Mouse (Mus musculus) frontal cortex, postnatal 14 days (tissue): ENCODE data around the gene Samsn1.
A peak's percentile ranks its signal among the peaks of the same experiment; 100 is the strongest.

Source experiments
- DNase-seq, 2 experiments: peaks; one replicate each; pipeline ENCODE4 v3.0.0; 2022; ENCODE audit warnings: low spot score in 2 of 2

The Samsn1 gene

GRCm38 (mm10) chr16:75933357-75933756 lies 88.7 kb downstream of the Samsn1 start:
- DNase-seq, result no peak

GRCm38 (mm10) chr16:75930222-75930553 lies 91.9 kb downstream of the Samsn1 start:
- DNase-seq, result no peak

- DNase-seq, result no peak
These were observed 92.4 kb downstream of the Samsn1 start for GRCm38 (mm10) chr16:75929536-75930221.

- no peak for DNase-seq
These were observed 95.6 kb downstream of the Samsn1 start for GRCm38 (mm10) chr16:75926511-75926910.

- DNase-seq, result no peak
These were observed 101.2 kb downstream of the Samsn1 start for GRCm38 (mm10) chr16:75920870-75921269.

- no peak for DNase-seq
These were observed 102.8 kb downstream of the Samsn1 start for GRCm38 (mm10) chr16:75919298-75919697.

- no peak for DNase-seq
These were observed 104.4 kb downstream of the Samsn1 start for GRCm38 (mm10) chr16:75917712-75918111.

GRCm38 (mm10) chr16:75912051-75912450 lies 110.0 kb downstream of the Samsn1 start:
- DNase-seq, result no peak

- DNase-seq, result peak in 1 of 2 experiments; percentile 3
These were observed 113.2 kb downstream of the Samsn1 start for GRCm38 (mm10) chr16:75908635-75909494.

GRCm38 (mm10) chr16:75906790-75907189 lies 115.3 kb downstream of the Samsn1 start:
- no peak for DNase-seq

GRCm38 (mm10) chr16:75906260-75906659 lies 115.8 kb downstream of the Samsn1 start:
- DNase-seq, result no peak

- DNase-seq, result no peak
These were observed 116.8 kb downstream of the Samsn1 start for GRCm38 (mm10) chr16:75905324-75905723.

- DNase-seq, result no peak
These were observed 118.0 kb downstream of the Samsn1 start for GRCm38 (mm10) chr16:75904072-75904471.

- DNase-seq, result no peak
These were observed 119.1 kb downstream of the Samsn1 start for GRCm38 (mm10) chr16:75903028-75903427.

- no peak for DNase-seq
These were observed 122.0 kb downstream of the Samsn1 start for GRCm38 (mm10) chr16:75899885-75900620.

- DNase-seq, result no peak
These were observed 124.2 kb downstream of the Samsn1 start for GRCm38 (mm10) chr16:75897828-75898367.

- DNase-seq, result no peak
These were observed 127.7 kb downstream of the Samsn1 start for GRCm38 (mm10) chr16:75894263-75894901.

GRCm38 (mm10) chr16:75893470-75893869 lies 128.6 kb downstream of the Samsn1 start:
- no peak for DNase-seq

GRCm38 (mm10) chr16:75889081-75889646 lies 132.9 kb downstream of the Samsn1 start:
- no peak for DNase-seq

- DNase-seq, result no peak
These were observed 134.9 kb downstream of the Samsn1 start for GRCm38 (mm10) chr16:75887203-75887602.

- no peak for DNase-seq
These were observed 143.2 kb downstream of the Samsn1 start for GRCm38 (mm10) chr16:75878885-75879284.
